Mouse (Mus musculus) neural tube, embryonic 11.5 days (tissue): ENCODE measurements at regions not wholly inside any gene's neighbourhood (a gene's known extent, or its start where the extent isn't known, plus 50 kb on each side); places are given as distances from the start of the nearest gene placed in this dataset.

Experiments
- ATAC-seq: fragments of 200-750 bp; cut with Nextera tagmentation; 2 replicates; pipeline ENCODE4 v1.8.0; 2017; ENCODE audit warnings: moderate number of reproducible peaks, mild to moderate bottlenecking, moderate TSS enrichment, moderate library complexity; ENCODE audit not compliant: insufficient read depth, low FRiP score, low TSS enrichment
- DNase-seq: peaks from one replicate; pipeline ENCODE4 v3.0.0-alpha.2; 2015; ENCODE audit warnings: low spot score
- H3K27ac ChIP-seq: fragments of 300-500 bp; sonication (generic); 2 replicates; pipeline ENCODE4 v1.5.1; 2014; ENCODE audit warnings: low read depth, mild to moderate bottlenecking, low read length
- H3K27me3 ChIP-seq: fragments of 300-500 bp; sonication (generic); 2 replicates; pipeline ENCODE4 v1.6.1; 2014; ENCODE audit warnings: mild to moderate bottlenecking, low read length, mixed read lengths; ENCODE audit not compliant: control insufficient read depth, insufficient read depth
- H3K36me3 ChIP-seq: fragments of 300-500 bp; sonication (generic); 2 replicates; pipeline ENCODE4 v1.6.1; 2014; ENCODE audit warnings: mild to moderate bottlenecking, low read length, moderate library complexity, mixed read lengths; ENCODE audit not compliant: control insufficient read depth, insufficient read depth
- H3K4me1 ChIP-seq: fragments of 300-500 bp; sonication (generic); 2 replicates; pipeline ENCODE4 v1.6.1; 2014; ENCODE audit warnings: low read length, mixed read lengths; ENCODE audit not compliant: control insufficient read depth, insufficient read depth
- H3K4me2 ChIP-seq: fragments of 300-500 bp; sonication (generic); 2 replicates; pipeline ENCODE4 v1.6.1; 2014; ENCODE audit warnings: low read depth, mild to moderate bottlenecking, moderate library complexity
- H3K4me3 ChIP-seq: fragments of 300-500 bp; sonication (generic); 2 replicates; pipeline ENCODE4 v1.5.1; 2014; ENCODE audit warnings: low read depth, low read length
- H3K9ac ChIP-seq: fragments of 300-500 bp; sonication (generic); 2 replicates; pipeline ENCODE4 v1.6.1; 2014; ENCODE audit warnings: mild to moderate bottlenecking, low read length
- H3K9me3 ChIP-seq: fragments of 300-500 bp; sonication (generic); 2 replicates; pipeline ENCODE4 v1.6.1; 2016; ENCODE audit warnings: low read length; ENCODE audit not compliant: control insufficient read depth
- WGBS: fragments of 180-500 bp; shearing (Covaris S2); extraction: QIAGEN DNeasy Blood & Tissue Kit; methylation state at CpG from one replicate; pipeline ENCODE4 v1.1.7; 2014; 5-methylcytosine and 5-hydroxymethylcytosine counted together

DNA sequence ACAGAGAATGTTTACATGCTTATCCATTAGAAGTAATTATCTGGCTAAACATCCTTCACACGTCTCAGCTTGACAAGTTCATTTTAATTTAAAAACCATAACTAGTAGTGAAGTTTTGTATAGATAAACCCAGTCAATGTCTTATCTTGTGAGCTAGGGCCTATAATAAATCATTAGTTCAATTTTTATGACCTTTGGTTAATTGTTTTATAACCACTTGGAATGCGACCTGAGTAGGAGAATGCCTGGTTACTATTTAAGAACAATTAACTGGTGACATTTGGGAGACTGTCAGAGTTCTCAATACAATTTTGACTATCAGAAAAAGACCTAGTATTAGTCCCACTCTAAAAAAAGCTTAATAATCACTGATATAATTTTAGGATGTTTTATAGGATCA lies 813.6 kb downstream of the Gm9008 start:
- ATAC-seq (no peak), DNase-seq (no peak)
- no peak overlapping the region for H3K4me2 ChIP-seq
- no peak overlapping the region for H3K9ac ChIP-seq
- no peaks in the 10 kb centered on the region for H3K9me3 ChIP-seq
- WGBS, result 45% methylated on average over 2 of the region's 2 CpGs
- no peaks in the 10 kb centered on the region for H3K36me3 ChIP-seq
- no peaks in the 10 kb centered on the region for H3K4me1 ChIP-seq
- H3K27ac ChIP-seq, result no peak overlapping the region
- H3K27me3 ChIP-seq, result no peaks in the 10 kb centered on the region
- no peak overlapping the region for H3K4me3 ChIP-seq

DNA sequence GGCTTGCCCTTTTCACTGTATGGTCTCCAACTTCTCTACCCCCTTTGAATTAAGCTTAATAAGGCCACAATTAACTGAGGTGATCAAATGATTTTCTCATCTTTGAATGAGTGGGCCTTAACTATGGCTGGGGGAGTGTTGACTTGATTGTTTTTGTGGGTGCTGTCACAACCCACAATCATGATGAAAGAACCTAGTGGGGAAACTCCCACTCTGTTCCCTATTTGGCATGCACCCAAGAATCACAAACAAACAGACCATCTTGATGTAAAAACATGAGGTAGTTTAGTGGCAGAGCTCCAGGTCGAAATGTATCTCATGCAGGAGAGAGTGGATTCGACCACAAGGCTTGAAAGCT lies 853.2 kb downstream of the Gm9008 start:
- H3K4me3 ChIP-seq, result no peak overlapping the region
- no peak for ATAC-seq
- WGBS, result 83% methylated on average over 2 of the region's 2 CpGs

DNA sequence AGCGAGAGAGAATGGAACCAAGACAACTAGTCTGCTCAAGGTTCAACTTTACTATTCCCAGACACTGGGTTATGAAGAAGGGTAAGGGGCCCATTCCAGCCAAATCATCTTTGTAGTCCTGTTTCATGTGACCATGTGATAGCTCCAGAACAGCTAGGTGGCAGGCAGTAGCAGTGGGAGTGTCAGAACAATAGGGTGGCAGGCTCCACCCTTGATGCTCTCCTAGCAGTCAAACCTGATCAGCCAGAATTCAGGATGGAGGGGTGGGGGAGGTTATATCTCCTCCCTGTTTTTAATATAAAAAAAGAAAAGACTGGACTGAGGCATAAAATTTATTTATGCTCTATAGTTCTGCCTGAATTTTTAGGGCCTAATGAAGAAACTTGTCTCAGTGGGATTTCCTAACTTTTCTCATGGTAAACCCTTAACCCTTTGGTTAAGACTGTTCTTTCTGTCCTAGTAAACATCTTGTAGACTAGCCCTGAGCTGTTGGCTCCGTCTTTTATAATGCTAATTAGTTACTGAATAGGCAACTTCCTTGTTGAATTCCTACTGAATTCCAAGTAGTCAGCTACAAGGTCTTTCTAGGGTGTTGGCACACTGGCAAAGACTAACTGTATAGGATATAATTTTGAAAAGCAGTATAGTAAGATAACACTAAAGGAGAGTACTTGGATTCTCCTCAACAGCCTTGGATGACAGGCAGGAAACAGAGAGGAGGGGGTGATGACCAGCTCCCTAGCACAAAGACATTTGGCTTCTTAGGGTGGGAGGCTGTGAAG lies 853.8 kb downstream of the Gm9008 start:
- Histone ChIP-seq H3K4me1 (no peaks in the 10 kb centered on the region), H3K9ac (no peak overlapping the region), H3K4me3 (no peak overlapping the region), H3K27ac (no peak overlapping the region), H3K36me3 (no peaks in the 10 kb centered on the region), H3K27me3 (no peaks in the 10 kb centered on the region), H3K4me2 (no peak overlapping the region), H3K9me3 (no peaks in the 10 kb centered on the region)
- WGBS, result 74% methylated on average over 2 of the region's 2 CpGs
- ATAC-seq (no peak), DNase-seq (no peak)

More for the DNA sequence above, 853.2 kb downstream of the Gm9008 start:
- no peaks in the 10 kb centered on the region for H3K36me3 ChIP-seq
- H3K4me2 ChIP-seq, result no peak overlapping the region
- no peaks in the 10 kb centered on the region for H3K27me3 ChIP-seq
- no peaks in the 10 kb centered on the region for H3K4me1 ChIP-seq
- H3K9me3 ChIP-seq, result no peaks in the 10 kb centered on the region
- DNase-seq, result no peak
- H3K27ac ChIP-seq, result no peak overlapping the region
- no peak overlapping the region for H3K9ac ChIP-seq

DNA sequence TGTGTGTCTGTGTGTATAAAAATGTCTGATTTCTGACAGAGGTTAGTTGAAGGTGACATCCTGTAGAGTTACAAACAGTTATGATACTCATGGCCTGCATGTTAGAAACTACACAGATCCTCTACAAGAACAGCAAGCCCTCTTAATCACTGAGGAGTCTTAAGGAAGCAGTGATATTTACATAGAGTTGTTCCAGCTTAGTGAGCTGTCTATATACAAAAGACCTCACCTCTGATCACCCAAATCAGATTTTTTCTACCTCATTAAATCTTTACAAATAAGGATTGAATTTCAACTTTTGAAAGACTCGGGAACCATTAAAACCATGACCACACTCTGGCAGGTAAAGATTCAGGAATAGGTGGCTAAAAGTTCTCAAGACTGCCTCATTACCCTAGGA lies 861.5 kb downstream of the Gm9008 start:
- ATAC-seq (no peak), DNase-seq (no peak)
- Histone ChIP-seq H3K9ac (no peak overlapping the region), H3K9me3 (no peaks in the 10 kb centered on the region), H3K27me3 (no peaks in the 10 kb centered on the region), H3K27ac (no peak overlapping the region), H3K4me1 (no peaks in the 10 kb centered on the region), H3K36me3 (no peaks in the 10 kb centered on the region), H3K4me3 (no peak overlapping the region), H3K4me2 (no peak overlapping the region)
- WGBS, result 63% methylated on average over 1 of the region's 1 CpGs

DNA sequence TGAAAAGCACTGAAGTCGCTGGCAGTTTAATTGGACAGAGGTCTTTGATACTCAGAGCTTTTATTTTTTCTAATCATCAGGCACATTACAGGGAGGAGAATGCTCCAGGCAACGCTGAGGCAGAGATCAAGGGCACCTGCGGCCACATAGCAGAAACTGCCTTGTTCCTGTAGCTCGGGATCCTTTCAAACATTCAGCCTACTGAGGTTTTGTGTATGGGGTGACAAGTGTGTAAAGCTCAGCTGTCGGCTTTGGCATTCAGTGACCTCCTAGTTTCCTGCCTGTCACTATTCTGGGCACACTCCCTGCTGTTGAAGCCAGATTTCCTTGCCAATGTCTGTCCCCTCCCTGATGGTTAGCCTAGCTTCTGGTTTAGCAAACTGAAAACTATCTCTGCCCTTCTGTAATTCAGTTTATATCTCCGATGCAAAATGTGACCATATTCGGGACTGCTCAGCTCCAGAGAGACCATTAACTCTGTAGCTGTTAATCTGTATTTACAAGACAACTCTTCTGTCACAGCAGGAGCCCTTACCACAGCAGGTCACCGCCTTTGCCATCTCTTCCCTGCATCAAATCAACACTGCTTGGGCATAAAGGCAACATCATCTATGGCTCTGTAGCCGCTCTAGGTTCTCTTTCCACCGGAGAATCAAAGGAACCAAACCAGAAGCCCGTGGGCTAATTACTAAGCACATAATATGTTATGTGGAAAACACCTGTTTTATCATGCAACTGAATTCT lies 894.9 kb downstream of the Gm9008 start:
- no peak overlapping the region for H3K9ac ChIP-seq
- no peak overlapping the region for H3K4me3 ChIP-seq
- H3K4me1 ChIP-seq, result no peaks in the 10 kb centered on the region
- DNase-seq (peak; percentile 9), ATAC-seq (no peak; the same call in 1 of the 2 replicates)
- WGBS, result 9% methylated on average over 11 of the region's 11 CpGs
- H3K9me3 ChIP-seq, result no peaks in the 10 kb centered on the region
- H3K27ac ChIP-seq, result no peak overlapping the region
- no peak overlapping the region for H3K4me2 ChIP-seq
- H3K27me3 ChIP-seq, result no peaks in the 10 kb centered on the region
- no peaks in the 10 kb centered on the region for H3K36me3 ChIP-seq

DNA sequence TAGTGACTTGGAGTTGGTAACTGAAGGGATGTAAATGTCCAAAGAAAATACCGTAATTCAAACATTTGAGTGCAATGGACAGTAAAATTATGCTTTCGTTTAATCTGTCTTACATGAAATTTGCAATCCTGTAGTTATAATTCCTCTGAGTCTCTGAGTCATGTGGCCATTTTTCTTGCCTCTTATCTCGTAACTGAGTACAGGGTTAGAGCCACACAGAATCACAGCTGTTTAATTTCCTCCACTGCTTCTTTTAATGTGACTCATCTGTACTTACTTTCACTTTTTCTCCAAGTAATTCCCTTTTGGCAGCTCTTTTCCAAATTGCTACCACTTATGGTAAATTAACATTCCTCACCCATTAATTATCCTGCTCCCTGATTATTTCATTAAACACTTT lies 939.2 kb downstream of the Gm9008 start:
- H3K4me1 ChIP-seq, result no peaks in the 10 kb centered on the region
- no peak overlapping the region for H3K27ac ChIP-seq
- H3K36me3 ChIP-seq, result no peaks in the 10 kb centered on the region
- 82% methylated on average over 3 of the region's 3 CpGs for WGBS
- H3K4me3 ChIP-seq, result no peak overlapping the region
- H3K9me3 ChIP-seq, result no peaks in the 10 kb centered on the region
- no peak for DNase-seq
- H3K4me2 ChIP-seq, result no peak overlapping the region
- ATAC-seq, result no peak
- no peaks in the 10 kb centered on the region for H3K27me3 ChIP-seq
- H3K9ac ChIP-seq, result no peak overlapping the region

DNA sequence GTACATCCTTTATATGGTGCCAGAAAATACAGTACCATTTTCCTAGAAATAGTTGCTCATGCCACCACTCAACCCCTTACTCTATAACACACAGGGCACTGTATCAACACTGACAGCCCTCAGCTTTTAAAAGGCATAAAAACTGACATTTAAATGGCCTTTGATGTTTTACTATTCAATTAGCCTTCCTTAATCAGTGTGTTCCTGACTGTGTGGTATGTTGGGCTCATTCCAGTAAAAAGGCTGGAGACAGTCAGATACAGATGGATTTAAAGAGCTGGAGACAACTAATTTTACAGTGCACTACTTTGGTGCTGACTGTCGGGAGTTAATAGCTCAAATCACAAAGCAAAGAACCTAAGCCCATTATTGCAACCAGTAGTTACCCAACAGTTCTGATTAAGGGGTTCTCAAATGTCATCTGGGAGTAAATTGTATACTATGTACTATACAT lies 955.3 kb downstream of the Gm9008 start:
- no peak for DNase-seq

DNA sequence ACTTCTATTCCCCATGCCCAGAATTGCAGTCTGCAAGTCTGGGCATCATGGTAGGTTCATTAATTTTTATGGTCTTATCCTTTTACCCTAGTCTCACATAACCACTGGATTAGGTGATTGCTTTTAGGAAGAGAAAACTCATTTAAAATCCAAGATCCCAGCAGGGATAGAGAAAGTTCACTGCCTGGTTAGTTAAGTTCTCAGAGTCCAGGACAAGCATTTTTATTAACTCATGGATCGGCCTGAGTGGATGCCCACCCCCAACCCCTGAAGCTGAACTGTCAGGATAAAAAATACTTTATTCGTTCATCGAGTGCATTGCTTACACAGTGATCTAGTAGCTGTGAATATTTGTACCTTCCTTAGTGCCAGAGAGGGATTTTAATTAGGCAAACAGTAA lies 957.9 kb downstream of the Gm9008 start:
- no peak overlapping the region for H3K4me2 ChIP-seq
- H3K27me3 ChIP-seq, result no peaks in the 10 kb centered on the region
- H3K9ac ChIP-seq, result no peak overlapping the region
- no peaks in the 10 kb centered on the region for H3K36me3 ChIP-seq
- 82% methylated on average over 3 of the region's 3 CpGs for WGBS
- no peaks in the 10 kb centered on the region for H3K4me1 ChIP-seq
- no peak overlapping the region for H3K27ac ChIP-seq
- H3K4me3 ChIP-seq, result no peak overlapping the region
- ATAC-seq (no peak), DNase-seq (no peak)
- no peaks in the 10 kb centered on the region for H3K9me3 ChIP-seq

More for the DNA sequence above, 955.3 kb downstream of the Gm9008 start:
- H3K4me1 ChIP-seq, result no peaks in the 10 kb centered on the region
- H3K9me3 ChIP-seq, result no peaks in the 10 kb centered on the region
- no peaks in the 10 kb centered on the region for H3K27me3 ChIP-seq
- H3K4me3 ChIP-seq, result no peak overlapping the region
- H3K4me2 ChIP-seq, result no peak overlapping the region
- H3K27ac ChIP-seq, result no peak overlapping the region
- WGBS, result 44% methylated on average over 1 of the region's 1 CpGs
- H3K9ac ChIP-seq, result no peak overlapping the region
- 0 out of 2 replicates have a peak, but pooled peaks have one; percentile 27 for ATAC-seq
- no peaks in the 10 kb centered on the region for H3K36me3 ChIP-seq
